Mouse (Mus musculus): Measurements from ENCODE around the gene Nxnl2.

DNA sequence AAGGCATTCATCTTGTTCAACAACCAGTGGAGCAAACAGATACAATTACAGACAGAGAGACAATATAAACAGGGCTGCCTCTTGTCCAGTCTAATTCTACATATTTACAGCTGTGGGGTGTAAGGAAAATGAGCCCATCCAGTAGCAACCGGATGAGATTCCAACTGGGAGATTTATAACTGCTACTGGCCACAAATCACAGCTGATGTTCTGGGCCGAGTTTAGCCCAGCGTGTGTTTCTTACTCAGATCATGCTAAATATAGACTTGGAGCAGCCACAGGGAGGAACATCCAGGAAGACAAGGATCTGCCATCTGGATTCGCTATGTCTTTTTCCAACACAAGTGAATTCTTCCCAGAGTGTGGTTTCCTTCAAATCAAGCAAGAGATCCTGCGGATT is 27.4 kb downstream of the Nxnl2 start:
- TF ChIP-seq CTCF (IDR thresholded peaks at IDR 0.05; ENCODE audit: insufficient read depth, low read length): no peak
- TF ChIP-seq POLR2A (IDR thresholded peaks at IDR 0.05; ENCODE audit: borderline replicate concordance, extremely low read depth, low read depth, low read length): no peak

Measured in lung, adult 2 months (tissue).